Mouse (Mus musculus) liver, embryonic 11.5 days (tissue): ENCODE measurements around the gene Commd8. TPM values are rescaled to one million over a fixed set of nuclear protein-coding genes. Genes with fewer than 3 reads are reported as not detected.
A peak's percentile ranks its signal among the peaks of the same experiment; 100 is the strongest.

Experiments used
- ATAC-seq: fragments of 200-750 bp; cut with Nextera tagmentation; replicated peaks from 2 replicates; pipeline ENCODE4 v1.8.0; 2017; ENCODE audit warnings: moderate number of reproducible peaks, mild to moderate bottlenecking, moderate TSS enrichment, moderate library complexity; ENCODE audit not compliant: low FRiP score
- DNase-seq: peaks from one replicate; pipeline ENCODE4 v3.0.0-alpha.2; 2017; ENCODE audit warnings: low spot score
- H3K27ac ChIP-seq: fragments of 300-500 bp; sonication (generic); 2 replicates; pipeline ENCODE4 v1.5.1; 2014; ENCODE audit warnings: mild to moderate bottlenecking, low read depth, low read length, control low read depth
- H3K27me3 ChIP-seq: fragments of 300-500 bp; sonication (generic); replicated peaks from 2 replicates; pipeline ENCODE4 v1.6.1; 2014; ENCODE audit warnings: low read length, mixed read lengths; ENCODE audit not compliant: control insufficient read depth, insufficient read depth
- H3K36me3 ChIP-seq: fragments of 300-500 bp; sonication (generic); 2 replicates; pipeline ENCODE4 v1.6.1; 2014; ENCODE audit warnings: mild to moderate bottlenecking, low read length, moderate library complexity, mixed read lengths; ENCODE audit not compliant: control insufficient read depth, insufficient read depth
- H3K4me1 ChIP-seq: fragments of 300-500 bp; sonication (generic); replicated peaks from 2 replicates; pipeline ENCODE4 v1.6.1; 2014; ENCODE audit warnings: low read length, mixed read lengths; ENCODE audit not compliant: control insufficient read depth, insufficient read depth
- H3K4me2 ChIP-seq: fragments of 300-500 bp; sonication (generic); 2 replicates; pipeline ENCODE4 v1.6.1; 2014; ENCODE audit warnings: mild to moderate bottlenecking, control low read depth, moderate library complexity
- H3K4me3 ChIP-seq: fragments of 300-500 bp; sonication (generic); 2 replicates; pipeline ENCODE4 v1.5.1; 2014; ENCODE audit warnings: low read depth, low read length, control low read depth
- H3K9ac ChIP-seq: fragments of 300-500 bp; sonication (generic); 2 replicates; pipeline ENCODE4 v1.6.1; 2014; ENCODE audit warnings: low read depth, low read length, control low read depth
- H3K9me3 ChIP-seq: fragments of 300-500 bp; sonication (generic); 2 replicates; pipeline ENCODE4 v1.6.1; 2016; ENCODE audit warnings: low read length, inconsistent platforms, mixed read lengths; ENCODE audit not compliant: control insufficient read depth
- WGBS: fragments of 180-500 bp; shearing (Covaris S2); extraction: QIAGEN DNeasy Blood & Tissue Kit; methylation state at CpG from one replicate; pipeline ENCODE4 v1.1.7; 2014; 5-methylcytosine and 5-hydroxymethylcytosine counted together
- polyA plus RNA-seq: library from polyadenylated mRNA; unstranded; fragments of >200 nt; fragmentation: Nextera tagmentation; extraction: Ambion mirVana; gene quantifications from 2 replicates; pipeline ENCODE4 v1.2.1, GENCODE M21; 2014

Commd8 gene
- polyA plus RNA-seq, 1 experiment from 2014 or later = 125 TPM

DNA sequence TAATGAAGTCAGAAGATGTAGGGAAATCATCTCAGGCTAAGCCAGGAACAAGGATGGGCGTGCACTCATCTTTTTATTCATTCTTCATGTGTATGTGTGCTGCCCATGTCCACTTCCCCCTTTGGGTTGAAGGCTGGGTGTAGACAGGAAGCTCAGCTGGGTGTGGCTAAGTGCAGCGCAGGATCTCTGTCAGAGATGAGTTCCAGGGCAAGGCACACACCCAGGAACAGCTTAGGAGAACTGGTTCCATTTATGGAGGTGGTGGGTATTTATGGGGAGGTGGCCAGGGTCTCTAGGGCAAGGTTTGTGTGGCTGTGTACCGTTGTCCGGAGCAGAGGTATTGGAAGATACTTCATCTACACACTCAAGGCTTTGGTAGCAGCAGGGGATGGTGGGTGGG, 14.8 kb upstream of the Commd8 start:
- Histone ChIP-seq H3K4me1 (peaks cover 32% of the 10 kb centered on the region), H3K9me3 (no peaks in the 10 kb centered on the region), H3K36me3 (no peaks in the 10 kb centered on the region), H3K27me3 (no peaks in the 10 kb centered on the region), H3K4me3 (no peak overlapping the region), H3K9ac (no peak overlapping the region), H3K4me2 (peak overlapping the region; percentile 58), H3K27ac (peak overlapping the region; percentile 33; the same call in 1 of the 2 replicates)
- WGBS = 57% methylated on average over 4 of the region's 4 CpGs
- DNase-seq (no peak), ATAC-seq (peak; percentile 76)

DNA sequence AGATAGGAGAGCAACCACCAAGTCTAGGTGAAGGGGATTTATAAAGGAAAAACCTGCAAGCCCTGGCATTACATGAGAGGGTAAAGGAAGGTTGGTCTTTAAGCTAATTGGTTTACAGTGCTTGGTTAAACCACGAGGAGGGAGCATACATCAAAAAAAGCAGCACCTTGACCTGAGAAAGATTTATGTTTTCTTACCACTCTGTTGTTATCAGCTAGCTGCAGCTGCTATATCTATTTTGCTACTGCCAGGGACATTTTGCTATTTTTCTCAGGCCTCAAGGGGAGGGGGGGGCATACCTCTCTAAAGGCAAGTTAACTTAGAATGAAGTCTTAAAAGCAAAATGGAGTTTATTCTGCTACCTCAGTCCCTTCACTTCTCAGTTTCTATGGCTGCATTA, 13.2 kb upstream of the Commd8 start:
- peak overlapping the region; percentile 61; the same call in 1 of the 2 replicates for H3K27ac ChIP-seq
- DNase-seq (no peak), ATAC-seq (peak; percentile 61)
- 13% methylated on average over 1 of the region's 1 CpGs for WGBS
- H3K36me3 ChIP-seq = no peaks in the 10 kb centered on the region
- H3K9ac ChIP-seq = no peak overlapping the region
- no peaks in the 10 kb centered on the region for H3K9me3 ChIP-seq
- H3K27me3 ChIP-seq = no peaks in the 10 kb centered on the region
- H3K4me3 ChIP-seq = no peak overlapping the region
- H3K4me1 ChIP-seq = peaks cover 32% of the 10 kb centered on the region
- no peak overlapping the region for H3K4me2 ChIP-seq

DNA sequence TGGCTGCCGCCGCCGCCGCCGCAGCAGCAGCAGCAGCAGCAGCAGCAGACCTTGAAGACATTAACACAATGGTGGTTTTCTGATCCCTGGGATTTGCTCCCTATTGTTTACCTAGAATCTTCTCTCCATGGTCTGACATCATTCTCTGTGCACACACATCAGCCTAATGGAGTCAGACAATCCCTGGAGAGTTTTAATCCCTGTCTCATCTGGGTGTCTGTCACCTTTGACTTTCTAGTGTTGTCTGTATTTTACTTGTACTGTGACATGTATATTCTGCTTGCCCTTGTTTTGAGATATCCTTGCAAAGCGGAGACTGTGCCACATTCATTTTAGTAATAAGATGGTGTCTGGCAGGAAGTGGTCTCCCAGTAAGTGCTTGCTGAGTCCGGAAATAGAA, 7.5 kb upstream of the Commd8 start:
- no peaks in the 10 kb centered on the region for H3K9me3 ChIP-seq
- no peak for DNase-seq
- WGBS = 48% methylated on average over 7 of the region's 7 CpGs
- H3K4me2 ChIP-seq = no peak overlapping the region
- no peaks in the 10 kb centered on the region for H3K4me1 ChIP-seq
- no peak for ATAC-seq
- H3K27me3 ChIP-seq = no peaks in the 10 kb centered on the region
- no peak overlapping the region for H3K4me3 ChIP-seq
- H3K36me3 ChIP-seq = no peaks in the 10 kb centered on the region
- no peak overlapping the region for H3K27ac ChIP-seq
- no peak overlapping the region for H3K9ac ChIP-seq

DNA sequence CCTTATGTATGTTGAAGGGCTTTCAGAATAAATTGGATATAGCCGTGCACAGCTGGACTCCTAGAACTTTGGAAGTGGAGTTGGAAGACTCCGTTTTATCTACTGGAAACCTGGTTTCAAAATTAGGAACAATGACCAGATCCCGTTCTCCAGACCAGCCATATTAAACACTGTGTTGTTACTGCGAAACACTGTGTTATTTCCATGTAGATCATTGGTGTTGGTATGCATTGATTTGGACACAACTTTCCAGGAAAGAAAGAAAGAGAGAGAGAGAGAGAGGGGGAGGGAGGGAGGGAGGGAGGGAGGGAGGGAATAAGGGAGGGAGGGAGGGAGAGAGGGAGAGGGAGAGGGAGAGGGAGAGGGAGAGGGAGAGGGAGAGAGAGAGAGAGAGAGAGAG, 7.1 kb upstream of the Commd8 start:
- Histone ChIP-seq H3K27ac (no peak overlapping the region), H3K4me2 (no peak overlapping the region), H3K36me3 (no peaks in the 10 kb centered on the region), H3K9me3 (no peaks in the 10 kb centered on the region), H3K4me1 (no peaks in the 10 kb centered on the region), H3K27me3 (no peaks in the 10 kb centered on the region), H3K9ac (no peak overlapping the region), H3K4me3 (no peak overlapping the region)
- no peak for DNase-seq
- ATAC-seq = no peak
- 78% methylated on average over 4 of the region's 4 CpGs for WGBS

DNA sequence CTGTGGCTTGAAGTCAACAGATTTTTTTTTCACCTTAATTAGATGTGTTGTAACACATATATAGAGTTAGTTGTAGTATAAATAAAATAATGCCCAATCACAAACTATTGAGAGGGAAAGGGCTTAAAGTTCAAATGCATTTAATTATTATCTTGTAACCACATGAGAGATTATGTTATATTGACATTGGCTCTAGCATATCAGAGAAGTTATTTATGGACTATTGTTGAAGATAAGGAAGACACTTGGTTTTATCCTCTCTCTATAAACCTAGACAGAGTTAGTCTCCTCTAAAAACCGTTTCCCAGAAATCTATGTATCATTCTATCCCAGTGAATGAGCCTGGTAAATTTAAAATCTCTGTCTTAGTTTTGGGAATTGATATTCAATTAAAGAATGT, 5.5 kb upstream of the Commd8 start:
- no peak for ATAC-seq

DNA sequence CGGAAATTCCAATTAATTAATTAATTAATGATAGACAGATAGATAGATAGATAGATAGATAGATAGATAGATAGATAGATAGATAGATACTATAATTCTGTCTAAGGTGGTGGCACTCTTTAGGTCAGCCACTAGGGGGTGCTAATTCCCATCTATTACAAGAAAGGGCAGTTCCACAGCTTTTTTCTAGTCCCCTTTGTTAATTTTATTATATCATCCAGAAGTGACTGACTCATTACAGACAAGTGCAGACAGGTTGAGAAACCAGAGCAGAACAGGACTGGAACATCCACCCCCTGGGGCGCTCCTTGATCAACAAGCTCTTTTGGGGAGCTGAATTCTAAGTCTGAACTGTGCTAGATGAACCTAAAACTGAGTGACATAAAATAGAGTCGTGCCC, 4.7 kb upstream of the Commd8 start:
- Histone ChIP-seq H3K9ac (no peak overlapping the region), H3K4me2 (no peak overlapping the region), H3K27me3 (no peaks in the 10 kb centered on the region), H3K4me3 (no peak overlapping the region), H3K36me3 (no peaks in the 10 kb centered on the region), H3K9me3 (no peaks in the 10 kb centered on the region), H3K27ac (no peak overlapping the region), H3K4me1 (no peaks in the 10 kb centered on the region)
- ATAC-seq (no peak), DNase-seq (no peak)
- 29% methylated on average over 3 of the region's 3 CpGs for WGBS

More for the DNA sequence above, 5.5 kb upstream of the Commd8 start:
- Histone ChIP-seq H3K9ac (no peak overlapping the region), H3K4me2 (no peak overlapping the region), H3K27ac (no peak overlapping the region), H3K4me1 (no peaks in the 10 kb centered on the region), H3K27me3 (no peaks in the 10 kb centered on the region), H3K36me3 (no peaks in the 10 kb centered on the region), H3K4me3 (no peak overlapping the region), H3K9me3 (no peaks in the 10 kb centered on the region)
- 51% methylated on average over 1 of the region's 1 CpGs for WGBS
- no peak for DNase-seq

DNA sequence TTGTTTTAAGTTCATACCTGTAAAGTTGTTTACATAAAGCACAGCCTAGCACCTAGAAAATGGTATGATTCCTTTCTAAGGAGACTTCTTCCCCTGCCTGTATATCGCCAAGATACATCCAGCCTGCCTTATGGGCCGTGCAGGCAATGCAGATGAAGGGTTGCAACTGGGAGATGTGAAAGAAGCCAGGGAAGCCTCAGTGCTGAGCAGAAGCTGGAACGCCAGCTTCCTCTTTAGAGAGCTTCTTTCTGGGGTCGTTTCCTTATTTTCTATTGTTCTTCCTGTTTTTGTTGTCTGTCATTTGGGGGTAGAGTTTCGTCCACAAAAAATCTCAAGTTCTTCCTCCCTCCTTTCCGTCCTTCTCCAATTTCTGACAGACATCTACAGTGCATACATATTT, 2.1 kb upstream of the Commd8 start:
- H3K36me3 ChIP-seq = no peaks in the 10 kb centered on the region; the same call in 1 of the 2 replicates
- no peak overlapping the region for H3K9ac ChIP-seq
- no peak overlapping the region for H3K4me3 ChIP-seq
- DNase-seq = no peak
- no peaks in the 10 kb centered on the region for H3K27me3 ChIP-seq
- no peaks in the 10 kb centered on the region for H3K9me3 ChIP-seq
- H3K4me2 ChIP-seq = no peak overlapping the region
- 36% methylated on average over 6 of the region's 6 CpGs for WGBS
- H3K27ac ChIP-seq = peak overlapping the region; percentile 25; the same call in 1 of the 2 replicates
- no peak for ATAC-seq
- H3K4me1 ChIP-seq = peaks cover 18% of the 10 kb centered on the region

DNA sequence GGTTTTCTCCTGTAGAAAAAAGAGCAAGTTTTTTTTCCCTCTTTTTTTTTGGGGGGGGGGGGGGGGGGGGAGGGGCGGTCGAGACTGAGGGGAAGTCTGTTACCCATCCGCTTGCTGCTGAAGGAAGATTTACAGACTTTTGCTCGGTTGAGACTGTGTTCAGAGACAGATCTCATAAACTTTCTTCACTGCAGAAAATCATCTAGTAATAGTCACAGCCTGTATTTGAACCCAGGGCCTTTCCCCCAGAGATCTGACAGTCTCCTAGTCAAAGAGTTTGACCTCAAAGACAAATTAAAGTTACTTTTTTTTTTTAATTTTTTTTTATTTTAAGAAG, 264 bp upstream of the Commd8 start:
- H3K4me2 ChIP-seq = peak overlapping the region; percentile 46
- no peak overlapping the region for H3K9ac ChIP-seq
- peaks cover 18% of the 10 kb centered on the region for H3K4me1 ChIP-seq
- 1% methylated on average over 4 of the region's 4 CpGs for WGBS
- H3K9me3 ChIP-seq = no peaks in the 10 kb centered on the region
- H3K27me3 ChIP-seq = no peaks in the 10 kb centered on the region
- DNase-seq (no peak), ATAC-seq (peak; percentile 30; the same call in 1 of the 2 replicates)
- peaks cover 3% of the 10 kb centered on the region; the same call in 1 of the 2 replicates for H3K36me3 ChIP-seq
- peak overlapping the region; percentile 74 for H3K4me3 ChIP-seq
- no peak overlapping the region for H3K27ac ChIP-seq

DNA sequence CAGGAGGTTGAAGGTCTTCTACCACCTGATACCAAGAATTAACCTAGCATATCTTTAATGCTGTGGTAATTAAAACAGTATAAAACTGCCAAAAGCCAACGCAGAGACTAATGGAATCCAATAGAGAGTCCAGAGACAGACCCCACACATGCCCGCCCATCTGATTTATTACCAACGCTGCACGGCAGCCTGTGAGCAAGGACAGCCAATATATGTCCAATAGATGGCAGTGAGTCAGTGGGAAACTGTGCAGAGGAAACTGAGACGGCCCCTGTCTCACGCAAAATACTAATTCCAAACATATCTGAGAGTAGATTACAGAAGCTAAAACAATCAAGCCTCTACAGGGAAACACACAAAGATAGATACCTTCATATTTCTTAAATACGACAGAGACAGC, 3.6 kb downstream of the Commd8 start:
- no peak for ATAC-seq
- H3K9ac ChIP-seq = no peak overlapping the region
- 67% methylated on average over 7 of the region's 7 CpGs for WGBS
- no peak overlapping the region for H3K27ac ChIP-seq
- DNase-seq = no peak
- H3K36me3 ChIP-seq = peaks cover 26% of the 10 kb centered on the region
- H3K4me3 ChIP-seq = no peak overlapping the region
- peaks cover 18% of the 10 kb centered on the region for H3K4me1 ChIP-seq
- H3K9me3 ChIP-seq = no peaks in the 10 kb centered on the region
- no peaks in the 10 kb centered on the region for H3K27me3 ChIP-seq
- H3K4me2 ChIP-seq = no peak overlapping the region
